Mouse (Mus musculus) CH12.LX (cell line): ENCODE data around the gene Hyal2. TPM values are rescaled to one million over a fixed set of nuclear protein-coding genes. Genes with fewer than 3 reads are reported as not detected.

Experiments
- DNase-seq: peaks from one replicate; pipeline ENCODE4 v3.0.0-alpha.2; 2013; ENCODE audit errors: extremely low read depth
- H3K27ac ChIP-seq: 2 replicates; pipeline ENCODE4 v1.5.1; 2012; ENCODE audit warnings: low read depth, mild to moderate bottlenecking, control low read depth, moderate library complexity; ENCODE audit not compliant: insufficient read depth
- H3K27me3 ChIP-seq: replicated peaks from 2 replicates; pipeline ENCODE3; 2012; ENCODE audit warnings: inconsistent platforms
- H3K36me3 ChIP-seq, 2 experiments: replicated peaks in 1 of 2; 2 replicates each; pipeline versions ENCODE3 to v1.6.1; 2012; ENCODE audit warnings: inconsistent platforms in 1 of 2, low read length in 1 of 2, mild to moderate bottlenecking in 1 of 2, mixed read lengths in 1 of 2, moderate library complexity in 1 of 2; ENCODE audit not compliant: control insufficient read depth in 1 of 2, insufficient read depth in 1 of 2
- H3K4me1 ChIP-seq, 2 experiments: 2 replicates each; pipeline ENCODE4 v1.6.1; 2012; ENCODE audit warnings: inconsistent platforms in 1 of 2, moderate library complexity in 1 of 2; ENCODE audit not compliant: insufficient read depth in 2 of 2, control insufficient read depth in 1 of 2
- H3K4me2 ChIP-seq: 2 replicates; pipeline ENCODE4 v1.6.1; 2012; ENCODE audit warnings: low read depth, mild to moderate bottlenecking, control low read depth; ENCODE audit not compliant: poor library complexity, insufficient read depth, severe bottlenecking
- H3K4me3 ChIP-seq, 3 experiments: fragments of 150-350 bp in 1 of 3; sonication (generic) in 1 of 3; replicated peaks in 1 of 3; 2 replicates each; pipeline versions ENCODE3 to v1.5.1; 2011 to 2012; ENCODE audit warnings: low read depth in 2 of 3, low read length in 2 of 3, mild to moderate bottlenecking in 2 of 3, moderate library complexity in 2 of 3, control low read depth in 1 of 3, improper control_type of control experiment in 1 of 3, inconsistent platforms in 1 of 3, mixed read lengths in 1 of 3; ENCODE audit not compliant: poor library complexity in 1 of 3
- H3K79me2 ChIP-seq: replicated peaks from 2 replicates; pipeline ENCODE4 v1.6.1; 2012; ENCODE audit warnings: mild to moderate bottlenecking, moderate library complexity; ENCODE audit not compliant: control insufficient read depth, poor library complexity, insufficient read depth, severe bottlenecking; ENCODE audit errors: extremely low read depth
- H3K9ac ChIP-seq: 2 replicates; pipeline ENCODE4 v1.6.1; 2012; ENCODE audit warnings: low read depth, mild to moderate bottlenecking, control low read depth, moderate library complexity; ENCODE audit not compliant: insufficient read depth
- H3K9me3 ChIP-seq: replicated peaks from 2 replicates; pipeline ENCODE3; 2012; ENCODE audit warnings: low read length, inconsistent platforms, mixed read lengths
- CHD1 ChIP-seq: IDR thresholded peaks from 2 replicates; pipeline ENCODE4 v1.6.1; 2012; ENCODE audit warnings: low read depth, low read length, improper control_type of control experiment, inconsistent platforms
- CHD2 ChIP-seq: IDR thresholded peaks from 2 replicates; pipeline ENCODE4 v1.6.1; 2011; ENCODE audit warnings: low read length, improper control_type of control experiment
- CTCF ChIP-seq, 2 experiments: IDR thresholded peaks in 1 of 2; conservative IDR thresholded peaks in 1 of 2; 2 replicates each; pipeline ENCODE4 v1.5.1; 2011 to 2012; ENCODE audit warnings: low read depth in 2 of 2, low read length in 2 of 2, improper control_type of control experiment in 1 of 2, inconsistent platforms in 1 of 2, mild to moderate bottlenecking in 1 of 2, moderate library complexity in 1 of 2
- E2F4 ChIP-seq: IDR thresholded peaks from 2 replicates; pipeline ENCODE4 v1.6.1; 2011; ENCODE audit warnings: low read depth, low read length, improper control_type of control experiment; ENCODE audit not compliant: insufficient replicate concordance
- ELF1 ChIP-seq: IDR thresholded peaks from 2 replicates; pipeline ENCODE4 v1.6.1; 2014; ENCODE audit warnings: low read depth, mild to moderate bottlenecking, inconsistent platforms, low read length, improper control_type of control experiment
- EP300 ChIP-seq: IDR thresholded peaks from 2 replicates; pipeline ENCODE4 v1.6.1; 2011; ENCODE audit warnings: low read length, improper control_type of control experiment
- ETS1 ChIP-seq: conservative IDR thresholded peaks from 2 replicates; pipeline ENCODE4 v1.6.1; 2012; ENCODE audit warnings: low read depth, mild to moderate bottlenecking, inconsistent platforms, low read length, improper control_type of control experiment, moderate library complexity
- HCFC1 ChIP-seq: IDR thresholded peaks from 2 replicates; pipeline ENCODE4 v1.6.1; 2012; ENCODE audit warnings: low read depth, mild to moderate bottlenecking, inconsistent platforms, low read length, improper control_type of control experiment
- IRF4 ChIP-seq: IDR thresholded peaks from 2 replicates; pipeline ENCODE4 v1.6.1; 2014; ENCODE audit warnings: low read depth, mild to moderate bottlenecking, inconsistent platforms, low read length, improper control_type of control experiment
- JUN ChIP-seq: IDR thresholded peaks from 2 replicates; pipeline ENCODE4 v1.6.1; 2011; ENCODE audit warnings: low read depth, mild to moderate bottlenecking, low read length, improper control_type of control experiment, moderate library complexity; ENCODE audit not compliant: insufficient read depth
- MAX ChIP-seq: IDR thresholded peaks from 2 replicates; pipeline ENCODE4 v1.6.1; 2011; ENCODE audit warnings: low read length, improper control_type of control experiment
- MAZ ChIP-seq: IDR thresholded peaks from 2 replicates; pipeline ENCODE4 v1.6.1; 2012; ENCODE audit warnings: low read depth, mild to moderate bottlenecking, inconsistent platforms, low read length, improper control_type of control experiment, moderate library complexity
- MEF2A ChIP-seq: IDR thresholded peaks from 2 replicates; pipeline ENCODE4 v1.6.1; 2014; ENCODE audit warnings: low read depth, mild to moderate bottlenecking, inconsistent platforms, low read length, improper control_type of control experiment, borderline replicate concordance
- MXI1 ChIP-seq: IDR thresholded peaks from 2 replicates; pipeline ENCODE4 v1.6.1; 2011; ENCODE audit warnings: mild to moderate bottlenecking, low read depth, low read length, improper control_type of control experiment
- MYC ChIP-seq: IDR thresholded peaks from 2 replicates; pipeline ENCODE4 v1.6.1; 2011; ENCODE audit warnings: low read depth, mild to moderate bottlenecking, improper control_type of control experiment, low read length
- NELFE ChIP-seq: IDR thresholded peaks from 2 replicates; pipeline ENCODE4 v1.6.1; 2011; ENCODE audit warnings: low read depth, low read length, improper control_type of control experiment
- POLR2A ChIP-seq: IDR thresholded peaks from 2 replicates; pipeline ENCODE4 v1.6.1; 2011; ENCODE audit warnings: low read depth, mild to moderate bottlenecking, improper control_type of control experiment, low read length
- POLR2AphosphoS2 ChIP-seq: IDR thresholded peaks from 2 replicates; pipeline ENCODE4 v1.6.1; 2011; ENCODE audit warnings: low read depth, low read length, improper control_type of control experiment
- RAD21 ChIP-seq: IDR thresholded peaks from 2 replicates; pipeline ENCODE4 v1.6.1; 2011; ENCODE audit warnings: low read depth, mild to moderate bottlenecking, low read length, improper control_type of control experiment, moderate library complexity
- RCOR1 ChIP-seq: conservative IDR thresholded peaks from 2 replicates; pipeline ENCODE4 v1.6.1; 2012; ENCODE audit warnings: low read depth, mild to moderate bottlenecking, inconsistent platforms, low read length, improper control_type of control experiment
- SIN3A ChIP-seq: IDR thresholded peaks from 2 replicates; pipeline ENCODE4 v1.6.1; 2012; ENCODE audit warnings: low read length, improper control_type of control experiment, inconsistent platforms
- TBP ChIP-seq: conservative IDR thresholded peaks from 2 replicates; pipeline ENCODE4 v1.6.1; 2011; ENCODE audit warnings: low read depth, low read length, improper control_type of control experiment
- TCF12 ChIP-seq: IDR thresholded peaks from 2 replicates; pipeline ENCODE4 v1.6.1; 2014; ENCODE audit warnings: low read depth, mild to moderate bottlenecking, inconsistent platforms, low read length, improper control_type of control experiment
- UBTF ChIP-seq: IDR thresholded peaks from 2 replicates; pipeline ENCODE4 v1.6.1; 2012; ENCODE audit warnings: low read depth, mild to moderate bottlenecking, inconsistent platforms, low read length, improper control_type of control experiment, moderate library complexity
- USF1 ChIP-seq: IDR thresholded peaks from 2 replicates; pipeline ENCODE4 v1.6.1; 2014; ENCODE audit warnings: low read depth, mild to moderate bottlenecking, inconsistent platforms, low read length, improper control_type of control experiment
- ZC3H11A ChIP-seq: IDR thresholded peaks from 2 replicates; pipeline ENCODE4 v1.6.1; 2012; ENCODE audit warnings: low read depth, mild to moderate bottlenecking, inconsistent platforms, low read length, improper control_type of control experiment
- ZKSCAN1 ChIP-seq: IDR thresholded peaks from 2 replicates; pipeline ENCODE4 v1.6.1; 2012; ENCODE audit warnings: low read depth, inconsistent platforms, low read length, improper control_type of control experiment, borderline replicate concordance
- ZMIZ1 ChIP-seq: IDR thresholded peaks from 2 replicates; pipeline ENCODE4 v1.6.1; 2012; ENCODE audit warnings: low read depth, mild to moderate bottlenecking, inconsistent platforms, low read length, improper control_type of control experiment
- ZNF384 ChIP-seq: IDR thresholded peaks from 2 replicates; pipeline ENCODE4 v1.6.1; 2012; ENCODE audit warnings: low read depth, low read length, improper control_type of control experiment, inconsistent platforms
- dilution Hi-C: fragments of 300-500 bp; cut with MboI; formaldehyde crosslinking; loops from 2 replicates; pipeline ENCODE4 v1.14.3; 2020; ENCODE audit warnings: low sequenced_read_pairs; ENCODE audit not compliant: extremely low pct_unique_long_range_greater_than_20kb, extremely low pct_ligation_motif_present
- in situ Hi-C: fragments of 300-500 bp; cut with MboI; formaldehyde crosslinking; loops from 3 replicates; pipeline ENCODE4 v1.14.3; 2019; ENCODE audit warnings: low sequenced_read_pairs, low pct_ligation_motif_present, low pct_unique_long_range_greater_than_20kb, mixed read lengths
- polyA plus RNA-seq: library from polyadenylated mRNA; unstranded; fragments of >175 nt; gene quantifications from 2 replicates; pipeline ENCODE4 v1.2.1, GENCODE M21; 2012; ENCODE audit warnings: low read depth; ENCODE audit not compliant: insufficient read length
- total RNA-seq, 2 experiments: library from RNA; depleted of rRNA; stranded (reverse); fragments of 300-350 nt in 1 of 2; fragments of >200 nt in 1 of 2; gene quantifications; 2 replicates each; pipeline ENCODE4 v1.2.3; 2012 to 2014

The Hyal2 gene
- total and polyA plus RNA-seq, 3 experiments = 16.4 to 30.9 (median 26.8) TPM

- Histone ChIP-seq H3K4me1 (peaks cover 32 to 71% of the 10 kb centered on the region in 2 experiments), H3K79me2 (no peaks in the 10 kb centered on the region), H3K9ac (no peak overlapping the region), H3K36me3 (peaks cover 3 to 9% of the 10 kb centered on the region in 2 experiments), H3K27me3 (no peaks in the 10 kb centered on the region), H3K4me2 (peak overlapping the region; percentile 53), H3K27ac (peak overlapping the region; percentile 65), H3K9me3 (no peaks in the 10 kb centered on the region), H3K4me3 (no peak overlapping the region)
- DNase-seq = peak; percentile 75
- in situ Hi-C loops (loop anchor here (5.0 kb wide), 1 partner anchor 33 kb away; no protein-coding TSS in a partner anchor), dilution Hi-C loops (no loop called here)
- TF ChIP-seq CTCF (conservative IDR thresholded peaks at IDR 0.05 in 1 of 2, IDR thresholded peaks at IDR 0.05 in 1 of 2; ENCODE audit: low read depth in 2 of 2, low read length in 2 of 2) (no peak), MEF2A (peak; percentile 35; the same call in 1 of the 2 replicates), MXI1 (peak; percentile 12; the same call in 1 of the 2 replicates), POLR2A (0 out of 2 replicates have a peak, but pooled peaks have one; percentile 1), POLR2AphosphoS2 (no peak), USF1 (no peak), ELF1 (peak; percentile 43; the same call in 1 of the 2 replicates), ZKSCAN1 (no peak), IRF4 (peak; percentile 26; the same call in 1 of the 2 replicates), ETS1 (peak; percentile 76), EP300 (no peak), HCFC1 (no peak), CHD2 (peak; percentile 61), UBTF (no peak; the same call in 1 of the 2 replicates), TBP (0 out of 2 replicates have a peak, but pooled peaks have one; percentile 20)
These were observed 41.7 kb downstream of the Hyal2 start for GRCm38 (mm10) chr9:107609433-107609830.

GRCm38 (mm10) chr9:107611456-107612190 is 43.9 kb downstream of the Hyal2 start:
- H3K36me3 ChIP-seq = peaks cover 24 to 31% of the 10 kb centered on the region in 2 experiments
- H3K9ac ChIP-seq = peak overlapping the region; percentile 78
- peak overlapping the region; percentile 84 for H3K27ac ChIP-seq
- dilution Hi-C loops = no loop called here
- H3K4me1 ChIP-seq = peaks cover 29 to 62% of the 10 kb centered on the region in 2 experiments
- peak; percentile 76 for DNase-seq
- in situ Hi-C loops = no loop called here
- peak overlapping the region in 2 of 3 experiments; percentile 31 to 44 for H3K4me3 ChIP-seq
- H3K27me3 ChIP-seq = no peaks in the 10 kb centered on the region
- H3K79me2 ChIP-seq = no peaks in the 10 kb centered on the region
- H3K4me2 ChIP-seq = peak overlapping the region; percentile 87; the same call in 1 of the 2 replicates
- H3K9me3 ChIP-seq = no peaks in the 10 kb centered on the region
- TF ChIP-seq MYC (0 out of 2 replicates have a peak, but pooled peaks have one; percentile 53), TCF12 (peak; percentile 50; the same call in 1 of the 2 replicates), MEF2A (peak; percentile 81), RCOR1 (peak; percentile 41; the same call in 1 of the 2 replicates), E2F4 (no peak), JUN (no peak), UBTF (no peak), NELFE (peak; percentile 34; the same call in 1 of the 2 replicates), CHD1 (0 out of 2 replicates have a peak, but pooled peaks have one; percentile 37), EP300 (no peak), CHD2 (no peak), ZMIZ1 (no peak), TBP (0 out of 2 replicates have a peak, but pooled peaks have one; percentile 11), MAX (peak; percentile 71; the same call in 1 of the 2 replicates), RAD21 (no peak), CTCF (conservative IDR thresholded peaks at IDR 0.05 in 1 of 2, IDR thresholded peaks at IDR 0.05 in 1 of 2; ENCODE audit: low read depth in 2 of 2, low read length in 2 of 2) (no peak), ZC3H11A (no peak), ZNF384 (no peak), SIN3A (no peak; the same call in 1 of the 2 replicates), POLR2AphosphoS2 (no peak), MAZ (0 out of 2 replicates have a peak, but pooled peaks have one; percentile 26), ETS1 (peak; percentile 77)
